Mouse (Mus musculus): ENCODE data around the gene Ly6g6f.

The Ly6g6f gene

GRCm38 (mm10) chr17:35105740-35106389, 20.5 kb upstream of the Ly6g6f start:
- DNase-seq = peak; percentile 56

GRCm38 (mm10) chr17:35104754-35105153, 19.3 kb upstream of the Ly6g6f start:
- DNase-seq = no peak

GRCm38 (mm10) chr17:35104079-35104478, 18.7 kb upstream of the Ly6g6f start:
- no peak for DNase-seq

GRCm38 (mm10) chr17:35103221-35103690, 17.8 kb upstream of the Ly6g6f start:
- DNase-seq = no peak

- DNase-seq = no peak
These were observed 16.9 kb upstream of the Ly6g6f start for GRCm38 (mm10) chr17:35102299-35102698.

GRCm38 (mm10) chr17:35101161-35101560, 15.8 kb upstream of the Ly6g6f start:
- DNase-seq = no peak

GRCm38 (mm10) chr17:35100196-35100765, 14.9 kb upstream of the Ly6g6f start:
- no peak for DNase-seq

- DNase-seq = peak; percentile 33
These were observed 11.8 kb upstream of the Ly6g6f start for GRCm38 (mm10) chr17:35097164-35097655.

- no peak for DNase-seq
These were observed 11.2 kb upstream of the Ly6g6f start for GRCm38 (mm10) chr17:35096597-35096996.

GRCm38 (mm10) chr17:35094475-35095365, 9.3 kb upstream of the Ly6g6f start:
- DNase-seq = no peak

- no peak for DNase-seq
These were observed 7.2 kb upstream of the Ly6g6f start for GRCm38 (mm10) chr17:35092403-35093198.

- DNase-seq = no peak
These were observed 4.9 kb upstream of the Ly6g6f start for GRCm38 (mm10) chr17:35090166-35090932.

- DNase-seq = peak; percentile 95
These were observed 3.6 kb upstream of the Ly6g6f start, which contains the start of gene Abhd16a for GRCm38 (mm10) chr17:35088825-35089644. Abhd16a (plus strand) TSS chr17:35089263.

- no peak for DNase-seq
These were observed 2.7 kb upstream of the Ly6g6f start for GRCm38 (mm10) chr17:35088151-35088550.

- no peak for DNase-seq
These were observed 1.4 kb downstream of the Ly6g6f start for GRCm38 (mm10) chr17:35083929-35084497.

GRCm38 (mm10) chr17:35082841-35083576, 2.4 kb downstream of the Ly6g6f start:
- no peak for DNase-seq

GRCm38 (mm10) chr17:35080710-35081109, 4.7 kb downstream of the Ly6g6f start:
- no peak for DNase-seq

- DNase-seq = no peak
These were observed 5.2 kb downstream of the Ly6g6f start for GRCm38 (mm10) chr17:35080248-35080647.

GRCm38 (mm10) chr17:35079778-35080177, 5.6 kb downstream of the Ly6g6f start:
- DNase-seq = no peak

GRCm38 (mm10) chr17:35077786-35078233, 7.6 kb downstream of the Ly6g6f start, which contains the start of gene Ly6g6d:
Ly6g6d (minus strand) TSS chr17:35078065.
- no peak for DNase-seq
